Mouse (Mus musculus) limb, embryonic 10.5 days (tissue): ENCODE measurements around the gene Btbd16. TPM values are rescaled to one million over a fixed set of nuclear protein-coding genes. Genes with fewer than 3 reads are reported as not detected.

ENCODE experiments used
- DNase-seq: peaks from one replicate; pipeline ENCODE4 v3.0.0-alpha.2; 2017; ENCODE audit warnings: low spot score
- H3K27ac ChIP-seq: fragments of 300-500 bp; sonication (generic); 2 replicates; pipeline ENCODE4 v1.5.1; 2016; ENCODE audit warnings: mild to moderate bottlenecking
- H3K27me3 ChIP-seq: fragments of 300-500 bp; sonication (generic); 2 replicates; pipeline ENCODE4 v1.6.1; 2016; ENCODE audit warnings: low read depth, mild to moderate bottlenecking; ENCODE audit not compliant: poor library complexity, severe bottlenecking
- H3K36me3 ChIP-seq: fragments of 300-500 bp; sonication (generic); 2 replicates; pipeline ENCODE4 v1.6.1; 2016; ENCODE audit warnings: mild to moderate bottlenecking, moderate library complexity
- H3K4me1 ChIP-seq: fragments of 300-500 bp; sonication (generic); 2 replicates; pipeline ENCODE4 v1.6.1; 2016
- H3K4me3 ChIP-seq: fragments of 300-500 bp; sonication (generic); 2 replicates; pipeline ENCODE4 v1.5.1; 2016; ENCODE audit warnings: mild to moderate bottlenecking, moderate library complexity
- H3K9me3 ChIP-seq: fragments of 300-500 bp; sonication (generic); replicated peaks from 2 replicates; pipeline ENCODE4 v1.6.1; 2016; ENCODE audit warnings: mild to moderate bottlenecking
- WGBS: fragments of 180-500 bp; shearing (Covaris S2); methylation state at CpG from one replicate; pipeline ENCODE4 v1.1.7; 2016; 5-methylcytosine and 5-hydroxymethylcytosine counted together
- polyA plus RNA-seq: library from polyadenylated mRNA; unstranded; fragments of >200 nt; fragmentation: Nextera tagmentation; extraction: Ambion mirVana; gene quantifications from 2 replicates; pipeline ENCODE4 v1.2.1, GENCODE M21; 2016

Gene Btbd16
- polyA plus RNA-seq, 1 experiment from 2014 or later = not detected

GRCm38 (mm10) chr7:130751678-130752077, 22.2 kb upstream of the Btbd16 start:
- Histone ChIP-seq H3K27ac (0 out of 2 replicates have a peak overlapping the region, but pooled peaks have one; percentile 72), H3K9me3 (no peaks in the 10 kb centered on the region), H3K4me3 (no peak overlapping the region), H3K36me3 (peaks cover 92% of the 10 kb centered on the region), H3K4me1 (peaks cover 16% of the 10 kb centered on the region), H3K27me3 (no peaks in the 10 kb centered on the region)
- 72% methylated on average over 9 of the region's 9 CpGs for WGBS
- DNase-seq = no peak

- Histone ChIP-seq H3K27me3 (no peaks in the 10 kb centered on the region), H3K4me3 (no peak overlapping the region), H3K4me1 (peaks cover 16% of the 10 kb centered on the region), H3K9me3 (no peaks in the 10 kb centered on the region), H3K36me3 (peaks cover 87% of the 10 kb centered on the region), H3K27ac (no peak overlapping the region)
- 95% methylated on average over 2 of the region's 2 CpGs for WGBS
- DNase-seq = no peak
Measured at GRCm38 (mm10) chr7:130754790-130755189, 19.1 kb upstream of the Btbd16 start.

DNA sequence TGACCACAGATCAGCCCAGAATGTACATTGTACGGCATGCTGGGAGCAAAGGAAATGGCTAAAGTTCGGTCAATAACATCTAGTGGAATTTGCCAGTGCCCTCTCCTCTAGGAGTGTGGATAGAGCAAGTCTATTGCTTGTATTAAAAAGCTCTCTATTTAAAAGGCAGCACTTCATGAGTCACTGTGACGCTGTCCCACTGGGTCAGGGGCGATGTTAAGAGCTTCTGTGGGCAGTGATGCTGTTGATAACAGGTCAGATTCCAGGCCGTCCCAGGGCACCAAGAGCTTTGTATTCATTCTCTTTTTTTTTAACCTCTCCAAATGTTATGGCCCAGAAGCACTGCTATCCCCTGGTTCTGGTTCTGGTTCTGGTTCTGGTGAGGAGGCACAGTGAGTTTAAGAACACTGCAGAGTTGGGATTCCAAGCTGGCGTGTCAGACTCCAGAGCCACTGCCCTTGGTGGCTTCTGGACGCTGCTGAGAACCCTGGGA, 17.5 kb upstream of the Btbd16 start:
- no peak overlapping the region for H3K27ac ChIP-seq
- no peak overlapping the region for H3K4me3 ChIP-seq
- no peak for DNase-seq
- peaks cover 87% of the 10 kb centered on the region for H3K36me3 ChIP-seq
- H3K27me3 ChIP-seq = no peaks in the 10 kb centered on the region
- peaks cover 3% of the 10 kb centered on the region for H3K4me1 ChIP-seq
- WGBS = 94% methylated on average over 7 of the region's 7 CpGs
- no peaks in the 10 kb centered on the region for H3K9me3 ChIP-seq

DNA sequence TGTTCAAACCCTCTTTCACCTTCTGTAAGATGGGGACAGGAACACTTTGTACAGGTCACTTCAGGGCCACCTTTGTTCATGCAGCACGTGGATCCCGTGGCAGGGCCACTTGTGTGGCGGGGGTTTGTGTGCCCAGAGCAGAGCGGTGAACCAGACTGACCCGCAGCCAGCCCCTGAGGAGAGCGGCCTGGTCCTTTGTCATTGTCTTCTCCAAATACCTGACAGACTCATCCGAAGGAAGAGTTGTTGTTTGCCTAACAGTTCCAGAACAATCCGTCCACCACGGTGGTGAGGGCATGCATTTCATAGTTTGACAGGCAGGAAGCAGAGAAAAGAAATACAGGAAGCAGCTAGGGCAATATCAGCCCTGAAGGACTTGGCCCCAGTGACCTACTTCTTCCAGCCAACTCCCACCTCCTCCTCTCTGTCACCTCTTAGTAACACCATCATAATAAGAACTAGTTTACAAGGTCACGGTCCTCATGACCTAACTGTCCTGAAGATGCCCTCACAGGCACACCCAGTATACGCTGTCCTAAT, 16.5 kb upstream of the Btbd16 start:
- no peak for DNase-seq
- Histone ChIP-seq H3K4me1 (no peaks in the 10 kb centered on the region), H3K4me3 (no peak overlapping the region), H3K36me3 (peaks cover 77% of the 10 kb centered on the region), H3K27ac (no peak overlapping the region), H3K27me3 (no peaks in the 10 kb centered on the region), H3K9me3 (no peaks in the 10 kb centered on the region)
- 92% methylated on average over 11 of the region's 11 CpGs for WGBS

DNA sequence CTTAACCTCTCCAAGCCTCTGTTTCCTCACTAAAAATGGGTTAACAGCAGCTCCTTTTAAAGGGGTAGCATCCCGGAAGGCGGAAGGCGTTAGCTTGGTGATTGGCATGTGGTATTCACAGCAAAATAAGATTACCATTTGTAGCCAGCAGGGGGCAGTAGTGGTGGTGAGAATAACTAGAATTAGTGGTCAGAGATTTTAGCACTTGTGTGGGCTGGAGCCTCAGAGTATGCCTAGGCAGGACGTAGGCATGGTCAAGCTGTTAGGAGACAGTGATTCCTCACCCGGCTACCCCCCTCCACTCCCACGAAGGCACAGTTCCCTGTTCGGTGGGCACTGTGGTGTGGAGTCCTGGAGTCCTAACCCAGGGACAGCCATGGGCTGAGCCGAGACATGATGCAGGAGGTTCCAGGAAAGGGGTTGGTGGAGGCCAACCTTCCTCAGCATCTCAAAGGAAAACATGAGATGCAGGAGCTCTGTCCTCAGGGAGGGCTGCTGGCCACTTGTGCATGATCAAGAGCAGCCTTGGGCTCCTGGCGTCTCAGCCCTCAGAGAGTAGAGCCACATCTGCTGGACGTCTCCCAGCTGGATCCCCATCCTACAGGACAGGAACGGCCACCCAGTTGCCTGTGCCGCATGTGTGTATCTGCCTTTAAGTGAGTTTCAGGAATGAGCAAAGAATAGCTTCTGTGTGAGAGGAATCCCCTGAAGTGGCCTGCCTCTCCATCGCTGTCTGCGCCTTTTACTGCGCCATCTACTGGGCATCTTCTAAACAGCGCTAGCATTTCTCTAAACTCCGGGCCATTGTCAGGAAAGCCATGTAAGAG, 11.6 kb upstream of the Btbd16 start:
- peaks cover 55% of the 10 kb centered on the region for H3K36me3 ChIP-seq
- no peak overlapping the region for H3K27ac ChIP-seq
- 46% methylated on average over 17 of the region's 17 CpGs for WGBS

GRCm38 (mm10) chr7:130764160-130764559, 9.7 kb upstream of the Btbd16 start:
- H3K4me3 ChIP-seq = no peak overlapping the region
- no peak overlapping the region for H3K27ac ChIP-seq
- H3K36me3 ChIP-seq = peaks cover 45% of the 10 kb centered on the region
- WGBS = 96% methylated on average over 17 of the region's 17 CpGs
- no peaks in the 10 kb centered on the region for H3K27me3 ChIP-seq
- H3K9me3 ChIP-seq = no peaks in the 10 kb centered on the region
- H3K4me1 ChIP-seq = no peaks in the 10 kb centered on the region
- DNase-seq = no peak

More for the DNA sequence above, 11.6 kb upstream of the Btbd16 start:
- Histone ChIP-seq H3K4me3 (no peak overlapping the region), H3K4me1 (no peaks in the 10 kb centered on the region), H3K27me3 (no peaks in the 10 kb centered on the region), H3K9me3 (no peaks in the 10 kb centered on the region)
- DNase-seq = peak; percentile 68

DNA sequence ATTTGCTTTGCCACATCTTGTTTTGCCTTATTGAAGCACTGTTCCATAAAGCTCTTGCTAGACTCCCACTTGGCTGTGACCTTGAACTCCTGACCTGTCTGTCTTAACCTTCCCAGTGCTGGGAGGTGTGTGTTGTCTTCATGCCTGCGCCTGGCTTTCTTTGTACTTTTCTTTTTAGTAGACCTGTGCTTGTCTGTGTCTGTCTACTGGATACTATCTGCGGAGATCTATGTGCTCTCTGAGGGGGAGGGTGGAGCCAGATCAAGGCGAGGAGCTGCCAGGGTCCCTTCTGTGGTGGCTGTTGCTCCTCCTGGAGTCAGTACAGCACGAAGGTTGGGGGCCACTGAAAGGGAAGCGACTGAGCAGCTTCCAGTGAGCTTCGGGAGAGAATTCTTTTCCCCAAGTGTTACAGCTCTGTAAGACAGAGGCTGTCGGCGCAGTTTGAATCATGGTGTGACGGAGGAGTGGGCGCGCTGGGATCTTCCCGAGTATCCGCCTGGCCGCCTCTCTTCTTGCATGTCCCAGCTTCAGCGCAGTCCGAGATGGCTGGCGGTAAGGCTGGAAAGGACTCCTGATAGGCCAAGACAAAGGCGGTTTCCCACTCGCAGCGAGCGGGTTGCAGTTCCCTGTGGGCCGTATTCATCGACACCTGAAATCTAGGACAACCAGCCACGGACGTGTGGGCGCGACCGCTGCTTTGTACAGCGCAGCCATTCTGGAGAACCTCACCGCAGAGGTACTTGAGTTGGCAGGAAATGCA, 7.3 kb upstream of the Btbd16 start:
- Histone ChIP-seq H3K9me3 (no peaks in the 10 kb centered on the region), H3K4me3 (no peak overlapping the region), H3K4me1 (no peaks in the 10 kb centered on the region), H3K27ac (no peak overlapping the region), H3K27me3 (no peaks in the 10 kb centered on the region), H3K36me3 (peaks cover 24% of the 10 kb centered on the region)
- DNase-seq = no peak
- WGBS = 73% methylated on average over 30 of the region's 30 CpGs

- H3K9me3 ChIP-seq = no peaks in the 10 kb centered on the region
- DNase-seq = no peak
- H3K27ac ChIP-seq = no peak overlapping the region
- H3K4me3 ChIP-seq = no peak overlapping the region
- H3K36me3 ChIP-seq = peaks cover 24% of the 10 kb centered on the region
- H3K27me3 ChIP-seq = no peaks in the 10 kb centered on the region
- WGBS = 87% methylated on average over 4 of the region's 4 CpGs
- H3K4me1 ChIP-seq = no peaks in the 10 kb centered on the region
Measured at GRCm38 (mm10) chr7:130768151-130768550, 5.7 kb upstream of the Btbd16 start.

DNA sequence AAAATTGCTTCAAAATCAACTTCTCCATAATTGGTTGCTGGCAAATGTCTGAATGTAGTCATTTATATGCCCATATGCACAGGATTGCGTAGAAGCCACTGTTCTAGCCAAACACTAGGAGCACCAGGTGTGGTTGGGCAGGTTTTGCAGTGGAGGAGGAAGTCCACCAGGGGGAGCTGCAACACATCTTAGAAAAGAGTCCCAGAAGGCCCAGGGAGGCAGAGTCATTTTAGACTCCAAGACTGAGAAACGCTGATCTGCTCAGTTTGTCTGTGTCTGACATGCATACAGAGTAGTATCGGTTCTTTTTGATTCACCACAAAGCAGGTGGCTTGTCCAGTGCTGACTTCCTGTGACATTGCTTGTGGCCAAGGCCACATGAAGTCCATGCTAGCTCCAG, 3.2 kb upstream of the Btbd16 start:
- 42% methylated on average over 3 of the region's 3 CpGs for WGBS
- H3K4me1 ChIP-seq = no peaks in the 10 kb centered on the region
- no peak overlapping the region for H3K4me3 ChIP-seq
- no peaks in the 10 kb centered on the region for H3K27me3 ChIP-seq
- DNase-seq = peak; percentile 83
- peaks cover 6% of the 10 kb centered on the region for H3K36me3 ChIP-seq
- no peaks in the 10 kb centered on the region for H3K9me3 ChIP-seq
- no peak overlapping the region for H3K27ac ChIP-seq

DNA sequence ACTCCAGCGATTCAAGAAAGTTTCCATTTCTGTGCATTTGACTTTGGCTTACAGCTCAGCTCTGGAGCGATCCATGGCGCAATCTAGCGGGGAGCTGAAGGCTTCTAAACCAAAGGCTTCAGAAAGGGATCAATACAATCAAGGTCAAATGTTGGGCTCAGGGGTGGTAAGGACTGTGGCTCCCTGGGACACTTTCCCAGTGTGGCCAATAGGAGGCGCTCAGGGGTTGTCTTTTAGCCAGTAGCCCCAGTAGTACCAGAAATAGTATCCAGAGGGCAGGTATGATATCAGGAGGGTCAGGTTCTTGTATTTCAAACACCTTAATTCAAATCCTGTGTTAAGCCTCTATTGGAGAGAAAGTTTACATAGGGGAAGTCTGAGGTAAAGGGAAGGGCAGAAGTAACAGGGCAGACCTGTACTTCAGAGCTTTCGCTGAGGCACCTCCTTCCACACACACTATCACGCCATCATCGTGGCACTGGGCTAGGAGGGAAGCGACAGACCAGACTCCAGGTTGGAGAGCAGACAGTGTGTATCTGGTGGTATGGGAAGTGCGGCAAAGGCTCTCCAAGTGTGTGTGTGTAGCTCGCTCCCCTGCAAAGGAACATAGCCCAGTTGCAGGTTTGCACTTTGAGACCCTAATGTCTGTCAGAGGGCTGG, 568 bp upstream of the Btbd16 start:
- no peak overlapping the region for H3K27ac ChIP-seq
- H3K4me3 ChIP-seq = no peak overlapping the region
- DNase-seq = peak; percentile 58
- no peaks in the 10 kb centered on the region for H3K9me3 ChIP-seq
- WGBS = 65% methylated on average over 11 of the region's 11 CpGs
- H3K27me3 ChIP-seq = no peaks in the 10 kb centered on the region
- H3K36me3 ChIP-seq = no peaks in the 10 kb centered on the region
- H3K4me1 ChIP-seq = no peaks in the 10 kb centered on the region

GRCm38 (mm10) chr7:130780866-130781419, 7.1 kb downstream of the Btbd16 start:
- Histone ChIP-seq H3K27ac (no peak overlapping the region), H3K9me3 (no peaks in the 10 kb centered on the region), H3K4me1 (no peaks in the 10 kb centered on the region), H3K4me3 (no peak overlapping the region), H3K36me3 (no peaks in the 10 kb centered on the region), H3K27me3 (no peaks in the 10 kb centered on the region)
- DNase-seq = no peak
- 60% methylated on average over 5 of the region's 5 CpGs for WGBS

GRCm38 (mm10) chr7:130782501-130783050, 8.7 kb downstream of the Btbd16 start:
- 0 out of 2 replicates have a peak, but pooled peaks cover 3% of the 10 kb centered on the region for H3K4me1 ChIP-seq
- no peaks in the 10 kb centered on the region for H3K36me3 ChIP-seq
- H3K27ac ChIP-seq = no peak overlapping the region
- H3K27me3 ChIP-seq = no peaks in the 10 kb centered on the region
- 80% methylated on average over 5 of the region's 5 CpGs for WGBS
- H3K4me3 ChIP-seq = no peak overlapping the region
- no peaks in the 10 kb centered on the region for H3K9me3 ChIP-seq
- no peak for DNase-seq
